Mouse (Mus musculus) frontal cortex, postnatal 36 days (tissue): ENCODE results near the gene Cda.

Experiments used
- DNase-seq, 2 experiments: peaks; one replicate each; pipeline ENCODE4 v3.0.0; 2022; ENCODE audit warnings: low spot score in 2 of 2

Cda gene

DNA sequence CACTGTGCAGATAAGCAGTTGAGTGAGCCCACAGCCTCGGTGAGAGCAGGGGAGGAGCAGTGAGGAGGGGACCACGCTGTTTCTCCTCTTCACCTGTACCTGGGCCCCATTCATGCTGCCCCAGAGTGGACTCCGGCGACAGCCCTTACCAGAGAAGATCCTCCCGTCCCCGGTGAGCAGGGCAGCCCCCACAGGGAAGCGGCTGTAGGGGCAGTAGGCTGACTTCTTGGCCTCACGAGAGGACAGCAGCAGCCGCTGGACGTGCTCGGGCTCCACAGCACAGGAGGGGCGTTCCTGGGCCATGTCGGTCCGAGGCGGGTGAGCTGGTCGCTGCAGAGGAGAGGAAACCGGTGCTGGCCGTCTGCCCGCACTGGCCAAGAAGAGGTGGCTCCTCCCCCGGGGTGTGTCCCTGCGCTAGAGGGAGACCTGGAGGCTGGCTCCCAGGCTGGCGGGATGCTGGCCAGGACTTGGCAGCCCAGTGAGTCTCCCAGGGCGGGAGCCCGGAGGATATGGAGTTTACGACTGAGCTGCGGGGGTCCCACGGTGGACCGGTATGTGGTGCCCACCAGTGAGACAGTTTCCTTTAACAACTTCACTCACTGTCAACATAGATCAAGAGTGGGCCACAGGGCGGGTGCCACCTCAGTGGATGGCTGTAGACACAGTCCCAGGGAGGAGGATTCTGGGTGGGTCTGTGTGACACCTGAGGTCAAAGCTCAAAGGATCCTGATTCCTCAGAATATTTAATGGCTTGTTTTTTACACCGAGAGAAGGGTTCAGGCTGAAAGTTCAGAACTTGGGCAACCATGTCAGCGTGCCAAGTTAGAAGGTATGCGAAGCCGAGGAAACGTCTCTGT, at the start of gene Cda:
Cda (minus strand) TSS at position 352 of the 857 bp plus-strand sequence.
- DNase-seq = peak; percentile 22 to 33

DNA sequence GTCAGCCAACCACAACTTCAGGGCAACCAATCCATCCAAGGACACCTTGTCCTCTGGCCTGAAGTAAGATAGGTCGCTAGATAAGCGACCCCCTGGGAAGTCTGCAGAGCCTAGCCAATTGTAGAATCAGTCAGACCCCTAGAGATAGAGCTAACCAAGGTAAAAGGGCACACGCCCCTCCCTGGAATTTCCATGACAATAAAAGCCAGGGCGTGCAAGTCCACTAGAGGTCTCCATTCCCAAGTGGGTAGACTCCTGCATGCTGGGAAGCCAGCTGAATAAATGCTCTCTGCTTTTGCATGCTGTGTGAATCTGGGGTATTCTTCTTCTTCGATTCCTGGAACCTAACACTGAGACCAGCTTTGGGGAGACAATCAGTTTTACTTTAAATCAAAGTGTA, 48.6 kb upstream of the Cda start:
- DNase-seq = no peak

DNA sequence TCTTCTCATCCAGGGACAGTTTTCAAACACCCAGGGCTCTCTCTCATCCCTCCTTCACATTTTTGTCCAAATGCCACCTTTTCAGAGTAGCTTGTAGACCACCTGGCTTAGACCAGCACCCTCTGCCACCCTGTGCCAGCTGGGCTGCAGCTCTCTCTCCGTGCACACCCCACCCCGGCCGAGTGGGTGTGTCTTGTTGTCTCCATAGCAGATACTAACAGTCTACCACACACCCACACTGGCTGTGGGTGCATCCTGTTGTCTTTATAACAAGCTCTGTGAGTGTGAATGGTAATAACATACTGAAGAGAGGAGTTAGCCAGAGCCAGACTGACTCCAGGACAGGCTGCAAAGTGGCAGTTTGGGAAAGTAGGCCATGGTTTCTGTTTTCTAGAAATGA, 48.2 kb upstream of the Cda start:
- peak; percentile 58 to 68 for DNase-seq

DNA sequence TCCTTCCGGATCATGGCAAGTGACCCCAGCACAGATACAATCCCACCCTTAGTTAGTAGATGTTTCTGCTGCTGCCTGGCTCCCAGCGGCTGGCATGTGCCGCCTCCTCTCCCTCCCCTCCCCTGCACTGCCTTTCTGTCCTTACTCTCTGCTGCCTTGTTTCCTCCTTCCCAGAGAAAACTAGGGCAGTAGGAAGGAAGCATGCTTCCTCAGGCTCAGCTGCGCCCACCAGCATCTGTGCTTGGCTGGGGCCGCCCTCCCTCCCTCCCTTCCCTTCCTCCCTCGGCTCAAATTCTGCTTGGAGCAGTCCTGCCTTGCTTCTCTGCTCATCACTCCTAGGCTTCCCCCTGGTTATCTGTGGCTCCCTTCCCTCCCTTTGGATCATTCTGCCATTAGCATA, 46.9 kb upstream of the Cda start:
- peak; percentile 63 to 69 for DNase-seq

DNA sequence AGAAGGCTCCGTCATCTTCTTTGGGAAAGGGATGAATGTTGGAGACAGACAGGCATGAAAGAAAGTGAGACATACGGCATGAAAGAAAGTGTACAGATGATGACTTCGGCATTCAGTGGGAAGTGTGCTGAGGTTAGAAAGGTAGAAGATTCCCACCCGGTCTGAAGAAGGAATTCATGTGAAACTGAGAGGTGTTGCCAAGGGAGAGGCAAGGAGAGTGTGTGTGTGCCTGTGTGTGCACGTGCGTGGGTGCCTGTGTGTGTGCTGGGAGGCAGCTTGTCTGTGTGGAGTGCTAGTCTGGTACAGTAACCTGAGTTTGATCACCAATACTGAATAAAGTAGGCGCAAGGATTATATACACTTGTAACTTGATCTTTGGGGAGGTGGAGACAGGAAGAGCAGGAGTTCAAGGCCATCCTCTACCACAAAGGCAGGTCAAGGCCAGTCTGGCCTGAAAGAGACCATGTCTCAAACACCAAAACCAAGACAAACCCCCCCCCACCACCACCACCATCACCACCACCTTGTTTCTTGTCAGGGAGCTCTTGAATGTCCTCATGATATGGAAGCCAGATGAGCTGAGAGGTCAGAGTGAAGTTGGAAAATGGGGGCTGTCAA, 43.8 kb upstream of the Cda start:
- DNase-seq = no peak

DNA sequence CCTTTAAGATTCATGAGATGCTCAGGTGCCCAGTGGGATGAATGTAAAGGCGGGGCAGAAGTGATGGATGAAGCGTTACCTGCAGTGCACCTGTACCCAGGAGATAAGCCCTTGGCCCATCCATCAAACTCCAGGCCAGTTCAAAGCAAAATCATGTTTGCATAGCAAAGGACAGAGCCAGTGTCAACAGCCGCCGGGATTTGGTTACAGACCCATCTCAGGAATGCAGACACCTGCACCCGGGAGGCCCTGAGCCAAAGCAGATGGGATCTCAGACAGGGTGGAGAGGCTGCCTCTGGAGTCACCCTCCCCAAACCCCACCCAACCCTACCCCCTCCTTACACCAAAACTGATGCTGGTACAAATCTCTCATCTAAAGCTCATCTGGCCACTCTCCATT, 43.2 kb upstream of the Cda start:
- no peak for DNase-seq

DNA sequence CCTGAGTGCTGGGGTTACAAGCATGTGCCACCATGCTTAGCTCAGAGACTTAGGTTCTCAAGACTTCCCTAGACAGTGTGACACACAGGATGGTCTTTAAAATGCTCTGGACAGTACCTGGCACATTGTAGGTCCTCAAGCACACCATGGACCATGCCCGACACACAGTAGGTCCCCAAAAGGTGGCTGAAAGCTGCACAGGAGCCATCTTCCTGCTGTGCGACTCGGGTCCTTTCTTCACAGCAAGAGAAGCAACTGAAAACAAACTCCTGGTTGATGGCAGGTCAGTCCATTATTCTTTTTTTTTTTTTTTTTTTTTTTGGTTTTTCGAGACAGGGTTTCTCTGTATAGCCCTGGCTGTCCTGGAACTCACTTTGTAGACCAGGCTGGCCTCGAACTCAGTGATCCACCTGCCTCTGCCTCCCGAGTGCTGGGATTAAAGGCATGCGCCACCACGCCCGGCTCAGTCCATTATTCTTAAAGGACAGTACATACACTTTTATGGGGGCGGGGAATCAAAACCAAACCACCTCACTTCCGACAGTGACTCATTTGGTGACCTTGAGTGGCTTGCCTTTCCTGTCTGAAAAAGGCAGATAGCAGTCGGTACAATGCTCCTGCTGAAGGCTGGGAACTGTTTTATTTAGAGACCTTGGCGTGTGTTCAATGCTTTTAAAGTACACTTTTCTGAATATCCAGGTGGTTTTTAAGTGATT, 39.8 kb upstream of the Cda start:
- no peak for DNase-seq

DNA sequence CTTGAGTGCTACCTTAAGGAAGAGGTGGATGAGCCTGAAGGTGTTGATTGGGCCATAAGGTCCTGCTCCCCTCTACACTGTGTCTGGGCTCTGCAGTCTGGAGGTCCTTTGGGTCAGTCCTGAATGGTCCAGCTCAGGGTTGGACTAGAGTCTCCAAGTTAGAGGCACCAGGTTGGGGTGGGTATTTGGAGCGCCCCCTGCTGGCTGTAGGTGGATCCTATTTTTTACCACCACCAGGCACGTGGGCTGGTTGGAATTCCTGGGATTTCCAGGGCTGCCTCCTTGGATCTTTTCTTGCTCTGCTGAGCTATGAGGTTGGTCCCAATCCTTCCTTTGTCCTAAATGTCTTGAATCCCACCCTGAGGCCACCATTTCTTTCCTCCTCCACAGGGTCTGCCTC, 37.0 kb upstream of the Cda start:
- peak in 1 of 2 experiments; percentile 20 for DNase-seq

DNA sequence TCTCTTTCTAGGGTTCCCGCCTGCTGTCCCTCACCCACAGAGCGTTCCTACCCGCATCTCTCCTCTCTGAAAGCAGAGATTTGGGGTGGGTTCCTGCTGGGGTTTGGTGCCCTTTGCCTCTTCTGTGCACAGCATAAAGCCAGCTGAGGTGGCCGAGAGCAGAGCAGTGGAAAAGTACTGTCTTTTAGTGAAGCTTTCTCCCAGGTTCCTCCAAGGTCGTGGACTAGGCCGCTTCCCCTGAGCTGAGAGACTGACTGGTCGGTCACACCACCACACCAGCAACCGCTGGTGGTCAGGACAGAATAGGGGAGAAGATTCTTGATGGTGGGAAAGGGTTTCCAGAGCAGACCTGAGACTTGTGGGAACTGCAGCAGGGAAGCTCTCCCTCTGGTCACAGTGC, 28.9 kb upstream of the Cda start:
- DNase-seq = no peak

DNA sequence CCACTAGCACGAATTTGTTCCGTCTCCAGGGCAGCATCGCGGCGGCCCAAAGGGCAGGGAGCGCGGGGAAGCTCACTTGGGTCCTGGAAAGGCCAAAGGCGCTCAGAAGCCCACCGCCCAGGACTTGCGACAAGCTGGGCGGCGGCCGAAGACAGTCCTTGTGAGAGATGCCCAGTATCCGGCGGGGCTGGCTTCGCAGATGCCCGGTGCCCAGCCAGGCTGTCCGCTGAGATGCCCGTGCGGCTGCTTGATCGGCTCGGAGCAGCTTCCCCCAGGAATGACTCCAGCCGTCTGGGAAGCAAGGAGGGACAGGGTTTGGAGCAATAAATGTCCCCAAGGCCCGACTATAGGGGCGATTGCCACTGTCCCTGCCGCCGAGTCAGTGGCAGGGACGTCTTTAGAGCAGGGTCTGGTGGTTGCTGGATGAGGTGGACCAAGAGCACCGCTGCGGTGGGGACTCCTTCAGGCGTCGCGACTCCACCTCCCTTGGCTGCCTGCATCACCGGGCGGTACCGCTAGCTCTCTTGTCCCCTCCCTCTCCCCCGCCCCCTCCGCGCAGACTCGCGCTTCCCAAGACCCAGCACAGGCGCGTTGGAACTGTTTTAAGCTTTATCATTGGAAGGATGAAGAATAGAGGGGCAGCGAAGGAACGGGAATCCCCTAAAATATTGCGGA, 28.3 kb upstream of the Cda start, which contains the start of gene Fam43b:
Fam43b (minus strand) TSS at position 558 of the 675 bp plus-strand sequence.
- peak; percentile 84 to 86 for DNase-seq

DNA sequence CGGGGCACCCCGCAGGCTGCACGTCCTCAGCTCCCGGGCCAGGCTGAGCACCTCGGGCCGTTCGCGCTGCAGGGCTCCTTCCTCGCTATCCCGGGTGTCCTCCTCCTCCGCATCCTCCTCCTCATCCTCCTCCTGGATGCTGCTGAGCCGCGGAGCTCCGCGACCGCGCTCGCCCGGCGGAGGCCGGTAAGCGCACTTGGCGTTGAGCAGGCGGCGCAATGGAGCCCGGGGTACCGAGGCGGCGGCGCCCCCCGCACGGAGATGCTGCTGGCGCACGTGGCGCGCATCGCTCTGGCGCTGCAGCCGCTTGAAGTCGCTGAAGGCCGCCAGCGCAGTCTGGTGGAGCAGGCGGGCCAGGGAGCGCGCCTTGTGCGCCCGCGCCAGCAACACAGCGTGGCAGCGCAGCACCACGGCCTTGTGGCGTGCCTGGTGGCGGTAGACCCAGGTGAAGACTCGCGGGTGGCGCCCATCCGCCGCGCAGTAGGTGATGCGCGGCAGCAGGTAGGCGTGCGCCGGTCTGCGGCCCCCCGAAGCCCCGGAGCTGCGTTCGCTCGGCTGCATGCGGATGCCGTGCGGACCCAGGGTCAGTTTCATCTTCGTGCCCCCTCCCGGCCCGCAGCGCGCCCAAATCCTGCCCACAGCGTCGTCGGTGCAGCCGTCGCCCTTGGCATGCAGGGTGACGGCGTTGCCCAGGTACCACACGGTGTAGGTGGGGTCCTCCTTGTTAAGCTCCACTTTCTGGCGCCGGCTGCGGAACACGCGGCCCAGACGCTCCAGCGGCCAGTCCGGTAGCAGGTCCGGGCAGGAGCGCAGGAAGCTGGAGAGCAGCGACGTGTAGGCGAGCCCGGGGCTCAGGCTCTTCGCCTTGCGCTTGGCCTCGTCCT, 27.5 kb upstream of the Cda start:
- DNase-seq = peak; percentile 53 to 63

DNA sequence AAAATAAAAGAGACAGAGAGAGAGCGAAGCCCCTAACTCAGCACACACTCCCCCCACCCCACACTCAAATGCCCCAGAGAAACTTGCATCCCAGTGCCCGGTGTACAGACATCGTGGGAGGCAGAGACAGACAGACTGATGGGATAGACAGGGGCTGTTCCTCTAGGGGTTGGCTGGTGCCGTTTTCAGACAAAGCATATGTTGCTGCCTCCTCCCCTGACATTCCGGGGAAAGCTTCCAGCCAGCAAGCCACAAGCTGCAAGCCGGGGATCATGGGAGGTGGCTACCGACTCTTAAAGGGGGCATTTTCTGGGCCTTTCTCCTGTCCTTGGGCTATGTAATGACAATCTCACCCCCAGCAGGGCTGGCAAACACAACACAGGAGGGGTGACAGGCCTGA, 25.9 kb upstream of the Cda start:
- peak in 1 of 2 experiments; percentile 39 for DNase-seq

DNA sequence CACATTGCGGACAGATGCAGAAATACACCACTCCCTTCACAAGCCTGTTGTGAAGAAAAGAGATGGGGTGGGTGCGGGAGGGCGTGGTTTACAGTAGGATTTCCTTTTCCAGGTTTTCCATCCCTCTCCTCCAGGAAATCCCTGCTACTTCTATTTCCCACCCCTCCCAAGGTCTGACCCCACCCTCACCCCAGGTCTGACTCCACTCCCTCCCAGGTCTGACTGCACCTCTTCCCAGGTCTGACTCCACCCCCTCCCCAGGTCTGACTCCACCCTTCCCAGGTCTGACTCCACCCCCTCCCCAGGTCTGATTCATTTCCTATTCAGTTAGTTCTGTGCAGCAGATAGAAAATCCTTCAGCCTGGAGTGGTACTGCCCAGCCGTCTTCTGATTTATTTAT, 16.0 kb upstream of the Cda start:
- DNase-seq = no peak

DNA sequence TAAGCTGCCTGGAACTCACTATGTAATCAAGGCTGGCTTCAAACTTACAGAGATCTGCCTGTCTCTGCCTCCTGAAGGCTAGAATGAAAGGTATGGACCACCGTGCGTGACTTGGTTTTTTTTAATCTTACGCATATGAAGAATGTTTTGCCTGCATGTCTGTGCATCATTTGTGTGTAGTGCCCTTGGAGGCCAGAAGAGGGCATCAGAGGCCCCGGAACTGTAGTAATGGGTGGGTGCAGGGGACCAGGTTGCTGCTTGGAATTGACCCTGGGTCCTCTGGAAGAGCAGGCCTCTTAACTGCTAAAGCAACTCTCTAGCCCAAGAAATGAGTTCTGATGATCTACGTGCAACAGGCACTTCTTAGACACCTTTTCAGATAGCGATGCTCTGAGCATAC, 14.7 kb upstream of the Cda start:
- DNase-seq = no peak

DNA sequence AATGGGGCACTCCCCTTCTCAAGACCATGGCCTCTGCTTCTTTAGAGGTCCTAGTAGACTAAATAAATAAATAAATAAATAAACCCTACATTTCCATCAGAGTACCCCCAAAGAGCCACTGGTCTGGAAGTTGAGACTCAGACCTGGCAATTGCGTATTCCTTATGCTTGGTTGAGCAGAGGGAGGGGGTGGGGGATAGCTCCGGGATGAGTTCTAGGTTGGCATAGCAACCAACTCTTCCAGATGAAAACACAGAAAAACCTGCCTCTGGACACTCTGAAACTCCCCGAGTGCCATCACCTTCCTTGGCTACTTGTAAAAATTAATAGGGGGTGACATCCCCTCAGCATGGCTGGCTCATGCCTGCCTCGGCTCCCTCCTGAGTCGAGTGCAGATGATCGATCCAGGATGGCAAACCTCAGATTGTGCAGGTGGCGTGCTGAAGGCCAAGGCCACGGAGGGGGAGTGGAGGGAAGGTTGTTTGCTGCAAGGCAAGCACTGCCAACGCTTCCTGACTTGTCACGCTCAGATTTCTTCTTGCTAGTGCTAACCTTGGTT, 12.4 kb upstream of the Cda start:
- no peak for DNase-seq

DNA sequence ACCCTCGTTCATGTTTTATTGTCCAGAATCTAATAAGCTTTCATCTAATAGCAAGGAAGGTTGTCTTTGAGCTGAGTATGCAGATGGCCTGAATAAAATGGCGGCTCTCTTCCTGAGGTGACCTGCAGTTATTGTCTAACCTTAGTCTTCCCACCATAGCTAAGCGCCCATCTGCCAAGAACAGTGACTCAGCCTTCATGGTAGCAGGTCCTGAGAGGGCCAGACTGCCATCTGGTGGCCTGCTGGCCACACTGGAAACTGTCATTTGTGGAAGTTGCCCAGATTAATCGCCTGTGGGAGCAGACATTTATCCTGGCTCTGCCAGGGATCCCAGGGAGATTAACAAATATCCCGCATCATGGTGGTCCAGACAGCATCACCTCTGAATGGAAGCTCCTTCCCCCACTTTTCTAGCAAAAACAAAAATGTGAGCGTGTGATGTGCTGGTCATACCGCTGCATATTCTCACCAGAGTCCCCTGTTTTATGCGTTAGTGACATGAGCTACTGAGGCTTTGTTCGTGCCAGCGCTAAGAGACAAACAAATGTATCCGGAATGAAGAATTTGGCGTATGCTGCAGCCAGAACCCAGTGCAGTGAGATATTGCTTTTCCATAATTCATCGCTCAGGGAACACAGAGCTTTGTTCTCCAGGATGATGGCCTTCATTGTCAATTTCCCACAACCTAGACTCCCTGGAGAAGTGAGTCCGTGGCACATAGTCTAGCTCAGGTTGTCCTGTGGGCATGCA, 11.5 kb upstream of the Cda start:
- DNase-seq = peak; percentile 54 to 72

DNA sequence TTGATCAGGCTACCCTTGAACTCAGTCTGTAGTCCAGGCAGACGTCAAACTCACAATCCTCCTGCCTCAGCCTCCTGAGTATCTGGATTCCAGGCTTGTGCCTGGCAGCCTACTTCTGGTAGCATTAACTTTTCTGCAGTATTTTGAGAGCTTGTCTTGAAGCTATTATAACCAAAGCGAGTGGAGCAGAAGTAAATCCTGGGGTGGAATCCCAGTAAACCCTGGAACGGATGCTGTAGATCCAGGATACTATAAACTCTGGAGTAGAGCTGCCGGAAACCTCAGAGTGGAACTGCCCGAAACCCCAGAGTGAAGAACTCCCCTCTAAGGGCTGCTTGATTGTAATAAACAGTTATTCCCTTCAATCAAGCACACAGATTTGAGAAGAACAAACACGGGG, 9.7 kb upstream of the Cda start:
- peak; percentile 36 to 74 for DNase-seq

DNA sequence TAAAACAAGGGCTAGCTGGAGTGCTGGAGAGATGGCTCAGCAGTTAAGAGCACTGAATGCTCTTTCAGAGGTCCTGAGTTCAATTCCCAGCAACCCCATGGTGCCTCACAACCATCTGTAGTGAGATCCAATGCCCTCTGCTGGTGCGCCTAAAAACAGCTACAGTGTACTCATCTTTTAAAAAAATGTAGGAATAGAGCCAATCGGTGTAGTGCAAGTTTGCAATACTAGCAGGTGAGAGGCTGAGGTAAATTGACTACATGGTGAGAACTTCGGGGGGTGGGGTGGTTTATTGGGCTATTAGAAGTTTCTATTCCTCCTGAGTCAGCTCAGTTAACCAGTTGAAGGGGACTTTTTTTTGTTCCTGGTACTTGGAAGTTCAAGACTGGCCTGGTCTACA, 7.3 kb upstream of the Cda start:
- DNase-seq = no peak

DNA sequence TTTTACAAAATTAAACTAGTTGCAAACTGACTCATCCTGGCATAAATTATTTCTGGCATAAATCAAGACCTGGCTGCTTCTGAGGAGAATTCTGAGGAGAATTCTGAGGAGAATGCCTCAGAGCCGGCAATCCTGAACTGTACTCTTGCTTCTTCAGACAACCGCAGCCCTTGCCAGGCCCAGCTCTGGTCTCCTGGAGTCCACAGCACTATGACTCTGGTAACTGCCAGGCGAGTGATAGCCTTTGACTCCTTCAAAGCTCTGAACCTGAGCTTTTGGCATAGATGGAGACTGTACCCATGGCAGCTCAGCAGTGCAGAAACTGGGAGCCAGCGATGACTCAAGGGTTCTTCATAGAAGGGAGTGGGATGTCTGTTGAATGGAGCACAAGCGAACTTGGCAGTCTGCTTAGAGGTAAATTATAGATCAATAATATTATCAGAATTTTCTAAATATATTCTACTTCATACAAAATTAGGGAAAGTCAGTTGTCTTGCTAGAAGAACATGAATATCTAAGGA, 3.3 kb upstream of the Cda start:
- peak in 1 of 2 experiments; percentile 50 for DNase-seq
